Mouse (Mus musculus) heart, postnatal 14 days (tissue): ENCODE measurements around the gene Notch1. TPM values are rescaled to one million over a fixed set of nuclear protein-coding genes. Genes with fewer than 3 reads are reported as not detected.

Source experiments
- DNase-seq, 2 experiments: peaks; one replicate each; pipeline ENCODE4 v3.0.0; 2021 to 2022
- intact Hi-C: fragments of 180-260 bp; cut with DNase I; formaldehyde crosslinking; loops from one replicate; pipeline ENCODE4 v1.15.1; 2025
- microRNA-seq, 2 experiments: library from miRNA; unstranded; fragments of <30 nt; microRNA quantifications; one replicate each; pipeline ENCODE4 v1.2.0; 2021 to 2022
- total RNA-seq, 2 experiments: library from RNA; stranded (reverse); gene quantifications; 2 replicates each; pipeline ENCODE4 v1.2.3; 2021

Notch1 gene
- total RNA-seq, 2 experiments from 2014 or later, result 43.8 to 49.4 TPM

- DNase-seq, result no peak
- intact Hi-C loops, result no loop called here
Measured at GRCm38 (mm10) chr2:26424541-26424940, 91.9 kb downstream of the Notch1 start.

- intact Hi-C loops, result no loop called here
- DNase-seq, result no peak
Measured at GRCm38 (mm10) chr2:26423086-26423485, 93.4 kb downstream of the Notch1 start.

- intact Hi-C loops, result no loop called here
Measured at GRCm38 (mm10) chr2:26421969-26422368, 94.5 kb downstream of the Notch1 start.

GRCm38 (mm10) chr2:26418120-26418519, 98.3 kb downstream of the Notch1 start:
- intact Hi-C loops, result no loop called here
- DNase-seq, result no peak

More at GRCm38 (mm10) chr2:26421969-26422368, 94.5 kb downstream of the Notch1 start:
- DNase-seq, result no peak

- no peak for DNase-seq
- intact Hi-C loops, result no loop called here
Measured at GRCm38 (mm10) chr2:26417066-26417465, 99.4 kb downstream of the Notch1 start.

- intact Hi-C loops, result no loop called here
- no peak for DNase-seq
Measured at GRCm38 (mm10) chr2:26410931-26411411, 105.5 kb downstream of the Notch1 start.

- intact Hi-C loops, result no loop called here
- DNase-seq, result no peak
Measured at GRCm38 (mm10) chr2:26410091-26410490, 106.4 kb downstream of the Notch1 start.

GRCm38 (mm10) chr2:26409362-26409761, 107.1 kb downstream of the Notch1 start:
- intact Hi-C loops, result loop anchor here (2.0 to 5.0 kb wide), 2 partner anchors 57 to 151 kb away; partner anchors contain the start of gene Dnlz
- no peak for DNase-seq

- peak; percentile 99 to 100 for DNase-seq
- intact Hi-C loops, result loop anchor here (2.0 to 5.0 kb wide), 2 partner anchors 56 to 152 kb away; partner anchors contain the start of gene Dnlz
Measured at GRCm38 (mm10) chr2:26408515-26409356, 107.7 kb downstream of the Notch1 start, which contains the start of gene Inpp5e. TSS of gene Inpp5e (minus strand) at chr2:26409203.

Small RNA genes lying within 50 kb of the gene (microRNA-seq; reads per million reads assigned to microRNA genes)
- gene Mir6996, result 0.60 to 1.1 reads per million in 2 experiments

Other genes with a start within 250 kb of the Notch1 start
- gene Ccdc187, start 222.1 kb downstream of the Notch1 start, total RNA-seq, result under 1 TPM; 0.10 to 0.17 TPM
- 100 to 1,000 TPM; 200 to 237 TPM for gene Gpsm1, start 201.1 kb downstream of the Notch1 start, total RNA-seq
- 10 to 100 TPM; 15.5 to 16.3 TPM for gene Dnlz, start 164.6 kb downstream of the Notch1 start, total RNA-seq
- gene Card9, start 155.7 kb downstream of the Notch1 start, total RNA-seq, result 1 to 10 TPM; 1.3 to 1.5 TPM
- 10 to 100 TPM; 11.8 to 13.3 TPM for gene Snapc4, start 136.0 kb downstream of the Notch1 start, total RNA-seq
- 10 to 100 TPM; 55.4 to 58.6 TPM for gene Entr1, start 127.3 kb downstream of the Notch1 start, total RNA-seq
- 100 to 1,000 TPM; 118 to 121 TPM for gene Pmpca, start 127.3 kb downstream of the Notch1 start, total RNA-seq
- gene Inpp5e, start 107.5 kb downstream of the Notch1 start, total RNA-seq, result 10 to 100 TPM; 15.6 to 15.9 TPM
- 10 to 100 TPM; 37.4 to 40.5 TPM for gene Sec16a, start 71.4 kb downstream of the Notch1 start, total RNA-seq
- gene Egfl7, start 63.4 kb upstream of the Notch1 start, total RNA-seq, result 100 to 1,000 TPM; 224 to 237 TPM
- gene Gm20532, start 70.0 kb upstream of the Notch1 start, total RNA-seq, result not detected
- 10 to 100 TPM; 47.8 to 51.8 TPM for gene Agpat2, start 87.8 kb upstream of the Notch1 start, total RNA-seq
- gene Fam69b, start 111.8 kb upstream of the Notch1 start, total RNA-seq, result 10 to 100 TPM; 15.4 to 17.0 TPM
- gene Lcn4, start 154.6 kb upstream of the Notch1 start, total RNA-seq, result not detected